Mouse (Mus musculus) kidney, adult 11 months (tissue): ENCODE data around the gene Chil1.

ENCODE experiments used
- DNase-seq: peaks from one replicate; pipeline ENCODE4 v3.0.0; 2022

The Chil1 gene

GRCm38 (mm10) chr1:134232778-134233531, 51.0 kb downstream of the Chil1 start:
- peak; percentile 63 for DNase-seq

GRCm38 (mm10) chr1:134233681-134234454, 51.9 kb downstream of the Chil1 start:
- DNase-seq: no peak

- no peak for DNase-seq
Observed at GRCm38 (mm10) chr1:134234455-134235390, 52.7 kb downstream of the Chil1 start.

- no peak for DNase-seq
Observed at GRCm38 (mm10) chr1:134235391-134235921, 53.5 kb downstream of the Chil1 start, which contains the start of gene Adora1. Gene Adora1 (minus strand): TSS chr1:134235431.

GRCm38 (mm10) chr1:134236142-134236541, 54.2 kb downstream of the Chil1 start:
- DNase-seq: no peak

- DNase-seq: no peak
Observed at GRCm38 (mm10) chr1:134237438-134237837, 55.5 kb downstream of the Chil1 start.
